Mouse (Mus musculus): Measurements from ENCODE around the gene Ccdc190. TPM values are rescaled to one million over a fixed set of nuclear protein-coding genes. Genes with fewer than 3 reads are reported as not detected.

Ccdc190 gene
- polyA plus RNA-seq, 1 experiment from 2014 or later: 0.11 TPM

DNA sequence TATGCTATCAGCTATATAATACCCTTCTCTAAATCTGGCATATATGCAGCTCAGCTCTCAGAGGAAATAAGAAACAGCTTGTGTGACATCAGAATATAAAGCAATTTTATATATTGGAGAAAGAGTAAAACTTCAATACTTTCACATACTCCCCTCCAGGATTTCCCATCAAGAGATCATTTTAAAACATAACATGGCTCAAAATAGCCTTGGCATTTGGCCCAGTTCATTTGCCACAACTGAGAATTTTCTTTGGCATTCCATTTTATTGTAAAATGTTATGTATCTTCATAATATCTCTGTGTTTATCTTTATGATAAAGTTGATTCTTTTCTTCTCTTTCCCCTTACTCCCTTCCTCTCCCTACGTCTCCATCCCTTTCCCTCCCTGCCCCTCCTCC, 32.8 kb upstream of the Ccdc190 start:
- Histone ChIP-seq H3K9ac (ENCODE audit: low read length) (no peak overlapping the region), H3K27me3 (ENCODE audit: control insufficient read depth, insufficient read depth, low read length) (no peaks in the 10 kb centered on the region), H3K4me1 (replicated peaks; ENCODE audit: control insufficient read depth, insufficient read depth) (no peaks in the 10 kb centered on the region), H3K27ac (replicated peaks) (no peak overlapping the region), H3K4me2 (replicated peaks; ENCODE audit: low read depth) (no peak overlapping the region), H3K9me3 (ENCODE audit: control insufficient read depth, low read length) (no peaks in the 10 kb centered on the region), H3K4me3 (ENCODE audit: low read depth, low read length) (no peak overlapping the region), H3K36me3 (ENCODE audit: control insufficient read depth, insufficient read depth, low read length) (no peaks in the 10 kb centered on the region)
- TF ChIP-seq EP300 (optimal IDR thresholded peaks at IDR 0.05) (no peak), CTCF (IDR thresholded peaks at IDR 0.05; ENCODE audit: low read depth) (no peak)
- no peak for ATAC-seq (ENCODE audit: low FRiP score, low TSS enrichment)
- no peak for DNase-seq (ENCODE audit: low spot score)
- 59% methylated on average over 1 of the region's 1 CpGs for WGBS

DNA sequence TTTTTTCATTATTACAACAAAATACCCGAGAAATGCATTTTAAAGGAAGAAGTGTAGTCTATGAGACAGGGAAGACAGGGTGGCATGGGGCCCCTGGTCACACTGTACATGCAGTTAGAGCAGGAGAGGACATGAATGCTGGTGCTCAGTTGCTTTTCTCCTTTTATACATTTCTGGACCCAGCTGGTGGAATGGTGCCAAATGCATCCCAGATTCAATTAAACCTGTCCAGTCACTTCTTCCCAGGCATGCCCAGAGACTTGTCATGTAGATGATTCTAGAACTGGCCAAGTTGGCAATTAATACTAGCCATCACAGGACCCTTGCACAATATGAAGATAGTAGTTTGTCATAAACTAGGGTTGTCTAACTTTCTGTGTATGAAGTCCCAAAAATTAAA, 30.5 kb upstream of the Ccdc190 start:
- Histone ChIP-seq H3K27ac (replicated peaks) (no peak overlapping the region), H3K36me3 (ENCODE audit: control insufficient read depth, insufficient read depth, low read length) (no peaks in the 10 kb centered on the region), H3K4me2 (replicated peaks; ENCODE audit: low read depth) (no peak overlapping the region), H3K9me3 (ENCODE audit: control insufficient read depth, low read length) (no peaks in the 10 kb centered on the region), H3K27me3 (ENCODE audit: control insufficient read depth, insufficient read depth, low read length) (no peaks in the 10 kb centered on the region), H3K9ac (ENCODE audit: low read length) (no peak overlapping the region), H3K4me1 (replicated peaks; ENCODE audit: control insufficient read depth, insufficient read depth) (no peaks in the 10 kb centered on the region), H3K4me3 (ENCODE audit: low read depth, low read length) (no peak overlapping the region)
- no peak for TF ChIP-seq CTCF (IDR thresholded peaks at IDR 0.05; ENCODE audit: low read depth)
- TF ChIP-seq EP300 (optimal IDR thresholded peaks at IDR 0.05): no peak
- DNase-seq (ENCODE audit: low spot score) (no peak), ATAC-seq (ENCODE audit: low FRiP score, low TSS enrichment) (no peak)
- 55% methylated on average over 1 of the region's 1 CpGs for WGBS

DNA sequence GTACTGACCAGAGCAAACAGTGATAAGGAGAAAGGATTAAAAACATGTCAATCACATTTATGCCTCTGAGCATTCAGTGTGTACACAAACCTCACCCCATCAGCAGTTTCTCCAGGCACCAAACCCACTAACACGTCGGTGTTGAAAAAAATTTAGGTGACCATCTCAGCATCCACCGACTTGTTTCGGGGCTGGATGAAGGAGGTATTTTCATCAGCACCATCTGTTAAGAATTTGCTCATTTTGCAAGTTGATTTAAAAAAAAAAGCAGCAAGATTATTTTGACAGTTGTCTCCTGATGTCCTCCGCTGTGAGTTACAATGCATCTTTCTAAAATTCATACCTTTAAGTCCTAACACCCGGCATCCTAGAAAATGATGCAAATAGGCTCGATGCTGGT, 29.8 kb upstream of the Ccdc190 start:
- Histone ChIP-seq H3K36me3 (ENCODE audit: control insufficient read depth, insufficient read depth, low read length) (no peaks in the 10 kb centered on the region), H3K9ac (ENCODE audit: low read length) (no peak overlapping the region), H3K27ac (replicated peaks) (no peak overlapping the region), H3K4me1 (replicated peaks; ENCODE audit: control insufficient read depth, insufficient read depth) (no peaks in the 10 kb centered on the region), H3K4me3 (ENCODE audit: low read depth, low read length) (no peak overlapping the region), H3K27me3 (ENCODE audit: control insufficient read depth, insufficient read depth, low read length) (no peaks in the 10 kb centered on the region), H3K9me3 (ENCODE audit: control insufficient read depth, low read length) (no peaks in the 10 kb centered on the region), H3K4me2 (replicated peaks; ENCODE audit: low read depth) (no peak overlapping the region)
- DNase-seq (ENCODE audit: low spot score) (no peak), ATAC-seq (ENCODE audit: low FRiP score, low TSS enrichment) (no peak)
- 57% methylated on average over 7 of the region's 7 CpGs for WGBS
- no peak for TF ChIP-seq EP300 (optimal IDR thresholded peaks at IDR 0.05)
- no peak for TF ChIP-seq CTCF (IDR thresholded peaks at IDR 0.05; ENCODE audit: low read depth)

DNA sequence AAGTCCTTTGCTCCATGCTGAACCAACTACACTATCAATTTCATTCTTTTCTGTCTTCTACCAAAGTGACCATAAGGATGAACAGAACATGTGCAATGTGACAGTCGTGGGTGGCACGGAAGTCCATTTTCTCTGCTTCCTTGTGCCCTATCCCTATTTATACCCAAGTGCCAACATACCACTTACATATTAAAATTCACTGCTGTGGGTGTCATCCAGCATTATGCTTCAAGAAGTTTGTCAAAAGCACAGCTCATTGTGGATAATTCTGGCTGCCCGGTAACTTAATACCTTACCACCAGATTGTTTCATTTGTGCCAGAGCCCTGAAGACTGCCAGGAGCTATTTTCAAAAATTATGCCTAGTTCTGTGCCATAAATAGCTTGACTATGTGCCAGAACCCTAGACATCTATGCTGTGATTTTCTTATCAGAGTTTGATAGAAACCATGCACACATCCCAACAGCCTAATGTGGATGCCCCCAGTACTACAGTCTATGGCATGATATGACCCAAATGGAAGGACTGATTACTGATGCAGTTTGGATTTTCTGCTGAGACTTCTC, 27.6 kb upstream of the Ccdc190 start:
- H3K4me1 ChIP-seq (replicated peaks; ENCODE audit: control insufficient read depth, insufficient read depth): no peaks in the 10 kb centered on the region
- TF ChIP-seq EP300 (optimal IDR thresholded peaks at IDR 0.05): no peak
- no peak for TF ChIP-seq CTCF (IDR thresholded peaks at IDR 0.05; ENCODE audit: low read depth)
- H3K4me3 ChIP-seq (ENCODE audit: low read depth, low read length): no peak overlapping the region
- no peak overlapping the region for H3K4me2 ChIP-seq (replicated peaks; ENCODE audit: low read depth)
- whole genome bisulfite sequencing: 93% methylated on average over 3 of the region's 3 CpGs
- ATAC-seq (ENCODE audit: low FRiP score, low TSS enrichment) (no peak), DNase-seq (ENCODE audit: low spot score) (no peak)
- H3K9ac ChIP-seq (ENCODE audit: low read length): no peak overlapping the region
- no peaks in the 10 kb centered on the region for H3K27me3 ChIP-seq (ENCODE audit: control insufficient read depth, insufficient read depth, low read length)
- H3K27ac ChIP-seq (replicated peaks): no peak overlapping the region
- no peaks in the 10 kb centered on the region for H3K36me3 ChIP-seq (ENCODE audit: control insufficient read depth, insufficient read depth, low read length)
- no peaks in the 10 kb centered on the region for H3K9me3 ChIP-seq (ENCODE audit: control insufficient read depth, low read length)

DNA sequence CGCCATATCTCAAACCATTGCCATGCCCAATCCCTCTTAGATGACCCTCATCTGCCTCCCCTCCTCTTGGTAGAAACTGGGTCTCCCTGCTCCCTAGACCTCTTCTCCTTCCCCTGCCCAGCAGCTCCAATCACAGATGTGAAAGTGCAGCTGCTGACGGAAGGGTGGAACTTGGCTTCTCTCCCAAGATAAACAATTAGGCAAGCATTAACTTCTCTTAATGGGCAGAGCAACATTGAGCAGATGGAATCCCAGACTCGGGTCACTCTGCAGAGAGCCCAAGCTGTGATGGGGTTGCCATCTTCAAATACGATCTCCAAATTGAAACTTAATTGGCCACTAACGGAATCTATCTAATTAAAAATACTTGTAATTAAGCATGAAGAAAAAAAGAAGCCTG, 19.3 kb upstream of the Ccdc190 start:
- no peak for DNase-seq (ENCODE audit: low spot score)
- 63% methylated on average over 5 of the region's 5 CpGs for WGBS
- ATAC-seq (ENCODE audit: low FRiP score, low TSS enrichment): no peak
- Histone ChIP-seq H3K9me3 (ENCODE audit: control insufficient read depth, low read length) (no peaks in the 10 kb centered on the region), H3K27me3 (ENCODE audit: control insufficient read depth, insufficient read depth, low read length) (no peaks in the 10 kb centered on the region), H3K4me1 (replicated peaks; ENCODE audit: control insufficient read depth, insufficient read depth) (no peaks in the 10 kb centered on the region), H3K4me2 (replicated peaks; ENCODE audit: low read depth) (no peak overlapping the region), H3K9ac (ENCODE audit: low read length) (no peak overlapping the region), H3K27ac (replicated peaks) (no peak overlapping the region), H3K36me3 (ENCODE audit: control insufficient read depth, insufficient read depth, low read length) (no peaks in the 10 kb centered on the region), H3K4me3 (ENCODE audit: low read depth, low read length) (no peak overlapping the region)
- no peak for TF ChIP-seq EP300 (optimal IDR thresholded peaks at IDR 0.05)
- TF ChIP-seq CTCF (IDR thresholded peaks at IDR 0.05; ENCODE audit: low read depth): no peak

DNA sequence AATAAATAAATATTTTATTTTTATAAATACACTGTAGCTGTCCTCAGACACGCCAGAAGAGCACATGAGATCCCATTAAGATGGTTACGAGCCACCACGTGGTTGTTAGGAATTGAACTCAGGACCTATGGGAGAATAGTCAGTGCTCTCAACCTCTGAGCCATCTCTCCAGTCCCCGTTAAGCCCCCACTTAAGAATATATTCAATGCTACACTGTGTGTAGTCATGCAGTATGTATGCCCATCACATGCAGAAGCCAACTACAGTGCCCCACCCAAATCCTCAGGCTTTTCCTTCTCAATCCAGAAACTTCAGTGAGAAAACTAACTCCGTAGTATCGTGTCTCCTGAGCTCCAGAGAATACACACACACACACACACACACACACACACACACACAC, 18.8 kb upstream of the Ccdc190 start:
- H3K9me3 ChIP-seq (ENCODE audit: control insufficient read depth, low read length): no peaks in the 10 kb centered on the region
- WGBS: 80% methylated on average over 6 of the region's 6 CpGs
- H3K27ac ChIP-seq (replicated peaks): no peak overlapping the region
- no peaks in the 10 kb centered on the region for H3K36me3 ChIP-seq (ENCODE audit: control insufficient read depth, insufficient read depth, low read length)
- ATAC-seq (ENCODE audit: low FRiP score, low TSS enrichment) (no peak), DNase-seq (ENCODE audit: low spot score) (no peak)
- H3K4me2 ChIP-seq (replicated peaks; ENCODE audit: low read depth): no peak overlapping the region
- no peak overlapping the region for H3K4me3 ChIP-seq (ENCODE audit: low read depth, low read length)
- H3K4me1 ChIP-seq (replicated peaks; ENCODE audit: control insufficient read depth, insufficient read depth): no peaks in the 10 kb centered on the region
- no peak overlapping the region for H3K9ac ChIP-seq (ENCODE audit: low read length)
- no peaks in the 10 kb centered on the region for H3K27me3 ChIP-seq (ENCODE audit: control insufficient read depth, insufficient read depth, low read length)
- no peak for TF ChIP-seq CTCF (IDR thresholded peaks at IDR 0.05; ENCODE audit: low read depth)
- TF ChIP-seq EP300 (optimal IDR thresholded peaks at IDR 0.05): no peak

All from stomach, postnatal 0 days (tissue).